Mouse (Mus musculus) embryonic stem cell, embryonic (primary cell): ENCODE measurements around the gene Chd6.

Experiments
- CTCF ChIA-PET, 4 experiments: fragments of 300-600 bp in 2 of 4; fragments of 350-600 bp in 2 of 4; sonication (Branson Sonifier 250); formaldehyde crosslinking; loops; one replicate each; lab custom pipeline; 2022; ENCODE audit warnings: inconsistent platforms in 2 of 4; lab: Charles Lee
- POLR2A ChIA-PET, 4 experiments: fragments of 300-600 bp in 2 of 4; fragments of 350-600 bp in 2 of 4; sonication (Branson Sonifier 250); formaldehyde crosslinking; loops; one replicate each; lab custom pipeline; 2022; ENCODE audit warnings: antibody characterized with exemption in 4 of 4, inconsistent platforms in 1 of 4; lab: Charles Lee

Gene Chd6

DNA sequence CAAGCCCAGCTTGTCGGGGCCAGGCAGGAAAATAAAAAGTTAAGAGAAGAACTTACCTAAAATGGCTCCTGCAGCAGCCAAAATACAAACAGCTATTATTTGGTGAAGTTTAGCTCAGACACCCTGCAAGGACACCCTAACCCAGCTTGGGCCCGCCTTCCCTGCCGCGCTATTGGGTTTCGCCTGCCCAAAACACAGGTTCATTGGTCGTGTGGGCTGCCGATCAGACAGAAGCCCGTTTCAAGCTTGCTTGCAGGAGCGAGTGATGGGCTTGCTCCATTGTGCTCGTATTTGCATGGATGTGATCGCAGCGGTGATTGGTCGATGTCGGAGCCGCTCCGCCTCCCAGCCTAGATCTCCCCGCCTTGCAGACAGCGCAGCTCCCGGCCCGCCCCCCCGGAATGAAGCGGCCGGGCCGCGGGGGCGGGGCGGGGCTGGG is at the start of gene Chd6:
Gene Chd6 (minus strand): TSS at position 143 of the 439 bp plus-strand sequence.
- POLR2A ChIA-PET: interaction anchor here in 3 of 4 experiments (0.5 to 3.2 kb wide), 35 partner anchors 10 to 1942 kb away, joined by 3 to 24 read pairs (median 3); no protein-coding TSS in a partner anchor

DNA sequence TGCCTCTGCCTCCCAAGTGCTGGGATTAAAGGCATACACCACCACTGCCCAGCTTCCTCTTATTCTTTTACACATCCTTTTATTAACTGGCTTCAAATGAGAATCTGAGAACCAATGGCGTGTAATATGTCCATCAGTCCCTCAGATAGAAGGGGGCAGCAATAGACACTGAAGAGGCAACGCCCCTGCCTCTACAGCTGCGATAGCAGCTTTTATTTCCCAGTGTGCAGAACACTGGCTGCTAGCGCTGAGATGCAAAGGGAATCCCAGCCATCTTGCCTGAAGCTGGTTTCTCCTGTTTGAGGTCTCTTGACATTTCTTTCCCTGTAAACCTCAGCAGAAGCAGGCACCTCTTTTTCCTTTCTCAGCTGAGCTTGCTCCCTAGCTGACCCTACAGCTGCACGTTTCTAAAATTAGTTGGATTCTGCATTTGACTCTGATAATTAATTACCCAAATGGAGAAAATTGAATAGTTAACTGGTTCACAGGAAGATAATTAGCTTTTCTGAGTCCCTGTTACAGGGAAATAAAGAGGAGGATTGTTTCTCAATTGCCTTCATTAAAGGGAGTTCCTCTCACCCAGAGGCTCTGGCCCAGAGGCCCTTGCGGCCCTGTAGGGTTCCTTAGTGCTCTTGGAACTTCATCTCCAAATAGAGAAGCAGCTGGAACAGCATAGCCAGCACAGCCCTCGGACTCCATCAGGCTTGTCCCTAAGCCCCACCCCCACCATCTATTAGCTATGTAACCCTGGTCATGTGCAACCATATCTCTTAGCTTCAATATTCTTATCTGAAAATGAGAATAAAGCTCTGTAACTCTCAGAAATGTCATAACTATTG is 41.3 kb upstream of the Chd6 start:
- CTCF ChIA-PET: interaction anchor here in 2 of 4 experiments (0.6 kb wide), 2 partner anchors 206 to 208 kb away, joined by 3 to 4 read pairs; no protein-coding TSS in a partner anchor
- POLR2A ChIA-PET: interaction anchor here in 1 of 4 experiments (1.5 kb wide), 1 partner anchor 41 kb away, joined by 5 read pairs; the partner anchor contains the start of gene Chd6

More for the DNA sequence above, at the start of gene Chd6:
- CTCF ChIA-PET: interaction anchor here in 1 of 4 experiments (0.6 to 1.0 kb wide), 3 partner anchors 12 to 741 kb away, joined by 3 to 4 read pairs (median 4); no protein-coding TSS in a partner anchor

DNA sequence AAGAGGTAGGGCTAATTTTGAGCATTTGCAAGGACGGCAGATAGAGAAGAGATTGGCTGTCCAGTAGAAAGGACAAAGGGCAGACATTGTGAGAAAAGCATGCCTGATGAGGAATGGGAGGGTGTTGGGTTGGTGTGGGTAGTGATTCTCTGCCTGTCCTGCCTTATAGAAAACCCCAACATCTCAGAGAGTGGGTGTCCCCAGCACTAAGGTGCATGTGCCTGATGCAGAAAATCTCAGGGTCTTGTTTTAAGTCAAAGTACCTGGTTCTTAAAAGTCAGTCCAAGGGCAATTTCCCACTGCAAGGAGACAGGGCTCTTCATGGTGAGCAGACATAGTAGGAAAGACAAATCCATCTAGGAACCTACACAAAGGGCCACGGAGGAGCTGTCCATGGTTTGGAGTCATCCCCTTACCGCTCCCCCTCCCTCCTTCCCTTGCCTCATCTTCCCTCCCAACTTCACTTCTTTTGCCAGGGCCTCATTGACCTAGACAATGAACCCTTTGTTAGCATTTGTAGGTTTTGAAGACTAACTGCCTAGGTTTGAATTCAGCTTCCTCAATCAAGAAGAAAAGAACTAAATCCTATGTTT is 39.6 kb upstream of the Chd6 start:
- ChIA-PET CTCF (no interaction called here), POLR2A (interaction anchor here in 2 of 4 experiments (0.6 to 0.8 kb wide), 2 partner anchors 16 to 41 kb away, joined by 3 to 4 read pairs; no protein-coding TSS in a partner anchor)

GRCm38 (mm10) chr2:161147656-161148427 is 39.0 kb upstream of the Chd6 start:
- ChIA-PET CTCF (no interaction called here), POLR2A (interaction anchor here in 3 of 4 experiments (0.6 to 0.8 kb wide), 3 partner anchors 17 to 290 kb away, joined by 3 to 4 read pairs (median 4); no protein-coding TSS in a partner anchor)

- ChIA-PET POLR2A (no interaction called here), CTCF (no interaction called here)
Observed at GRCm38 (mm10) chr2:161144799-161145198, 35.9 kb upstream of the Chd6 start.

DNA sequence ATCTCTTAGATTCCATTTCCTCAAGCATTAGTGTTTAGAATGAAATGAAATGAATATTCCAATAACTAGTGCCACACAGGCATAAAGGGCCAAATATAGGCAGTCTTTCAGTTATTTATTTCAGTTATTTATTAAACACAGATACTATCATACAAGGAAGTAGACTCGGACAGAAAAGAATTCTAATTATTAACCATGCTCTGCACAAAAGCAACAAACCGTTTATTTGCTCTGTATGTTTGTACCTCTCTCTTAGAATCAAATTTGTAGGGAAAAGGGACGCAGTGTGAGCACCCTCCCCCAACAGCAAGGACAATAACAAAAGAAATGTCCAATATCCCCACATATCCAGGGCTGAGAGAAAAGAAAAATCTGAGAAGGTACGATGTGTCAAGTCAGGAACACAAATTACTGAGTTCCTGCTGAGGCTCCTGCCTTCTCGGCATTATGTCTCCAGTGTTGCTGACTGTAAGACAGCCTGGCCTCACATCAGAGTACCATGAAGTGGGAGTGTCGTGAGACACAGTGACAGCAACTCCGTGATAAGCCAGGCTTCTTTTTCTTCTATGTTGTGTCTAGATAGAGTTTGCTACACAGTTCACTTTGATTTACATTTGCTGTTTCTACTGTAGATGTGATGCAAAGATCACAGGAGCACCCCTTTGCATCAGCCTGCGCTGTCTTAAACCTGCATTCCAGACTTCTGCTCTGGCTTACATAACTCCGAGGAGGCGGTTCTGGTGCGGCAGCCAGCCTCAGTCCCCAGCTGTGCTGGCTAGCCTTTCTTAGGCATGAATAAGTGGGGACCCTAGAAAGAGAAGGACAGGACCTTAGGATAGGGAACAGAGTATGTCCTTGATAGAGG is 30.0 kb upstream of the Chd6 start:
- ChIA-PET POLR2A (no interaction called here), CTCF (no interaction called here)

DNA sequence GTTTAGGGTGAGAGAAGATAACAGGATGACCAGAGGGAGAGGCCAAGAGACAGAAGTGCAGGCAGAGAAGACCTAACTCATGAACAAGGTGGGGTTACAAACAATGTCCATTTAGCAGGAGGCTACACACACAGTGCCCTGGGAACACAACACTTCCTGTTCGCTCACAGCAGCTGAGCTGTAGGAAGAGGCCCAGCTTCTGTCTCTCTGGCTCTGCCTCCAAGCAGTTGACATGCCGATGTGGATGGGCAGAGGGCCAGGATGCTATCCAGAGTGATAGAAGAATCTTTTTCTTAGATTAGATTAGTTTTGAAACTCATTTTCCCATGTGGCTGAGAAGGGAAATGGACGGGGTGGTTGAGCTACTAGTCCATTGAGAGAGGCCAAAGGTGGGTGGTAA is 28.1 kb upstream of the Chd6 start:
- POLR2A ChIA-PET: no interaction called here

DNA sequence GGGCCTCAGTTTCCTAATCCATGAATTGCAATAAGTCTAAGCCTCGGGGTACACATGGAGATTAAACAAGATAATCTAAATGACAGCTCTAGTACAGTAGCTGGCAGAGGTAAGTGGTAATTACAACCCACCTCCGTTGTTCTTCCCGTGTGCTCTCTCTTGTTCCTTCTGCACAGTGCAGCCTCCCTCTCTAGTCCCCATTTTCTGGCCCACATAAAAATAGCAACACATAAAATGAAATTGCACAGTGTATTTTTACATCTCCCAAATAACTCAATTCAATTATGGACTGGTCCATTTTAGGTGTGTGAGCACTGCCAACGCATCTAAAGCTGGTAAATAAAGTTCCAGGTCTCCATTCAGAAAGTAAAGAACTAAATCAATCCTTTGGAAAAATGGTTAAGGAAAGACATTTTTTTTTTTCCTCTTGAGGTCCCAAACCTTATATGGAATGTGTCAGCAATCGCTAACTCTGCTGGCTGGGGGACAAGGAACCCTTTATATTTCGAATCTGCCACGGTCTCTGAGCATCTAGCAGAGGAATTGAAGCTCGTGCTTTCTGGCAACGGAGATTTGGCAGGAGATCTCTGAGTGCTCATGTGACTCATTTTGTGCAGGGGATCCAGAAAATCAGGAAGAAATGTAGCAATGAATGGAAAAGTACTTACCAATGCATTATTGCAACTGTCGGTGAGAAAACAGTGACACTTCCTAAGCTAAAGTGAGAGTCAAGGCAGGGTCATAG is 19.7 kb upstream of the Chd6 start:
- ChIA-PET CTCF (no interaction called here), POLR2A (no interaction called here)

More for the DNA sequence above, 28.1 kb upstream of the Chd6 start:
- CTCF ChIA-PET: no interaction called here

GRCm38 (mm10) chr2:161112011-161112410 is 3.1 kb upstream of the Chd6 start:
- CTCF ChIA-PET: no interaction called here
- POLR2A ChIA-PET: no interaction called here

- ChIA-PET CTCF (interaction anchor here in 1 of 4 experiments (0.6 to 1.0 kb wide), 3 partner anchors 12 to 742 kb away, joined by 3 to 4 read pairs (median 4); no protein-coding TSS in a partner anchor), POLR2A (interaction anchor here in 3 of 4 experiments (0.5 to 3.2 kb wide), 30 partner anchors 10 to 1942 kb away, joined by 3 to 24 read pairs (median 3); no protein-coding TSS in a partner anchor)
Observed at GRCm38 (mm10) chr2:161109398-161109821, 535 bp upstream of the Chd6 start.

- POLR2A ChIA-PET: interaction anchor here in 3 of 4 experiments (0.6 to 3.2 kb wide), 36 partner anchors 9 to 1943 kb away, joined by 3 to 24 read pairs (median 4); no protein-coding TSS in a partner anchor
- CTCF ChIA-PET: interaction anchor here in 1 of 4 experiments (0.6 to 1.0 kb wide), 2 partner anchors 11 to 741 kb away, joined by 3 to 4 read pairs; no protein-coding TSS in a partner anchor
Observed at GRCm38 (mm10) chr2:161108085-161108927, 569 bp downstream of the Chd6 start.

DNA sequence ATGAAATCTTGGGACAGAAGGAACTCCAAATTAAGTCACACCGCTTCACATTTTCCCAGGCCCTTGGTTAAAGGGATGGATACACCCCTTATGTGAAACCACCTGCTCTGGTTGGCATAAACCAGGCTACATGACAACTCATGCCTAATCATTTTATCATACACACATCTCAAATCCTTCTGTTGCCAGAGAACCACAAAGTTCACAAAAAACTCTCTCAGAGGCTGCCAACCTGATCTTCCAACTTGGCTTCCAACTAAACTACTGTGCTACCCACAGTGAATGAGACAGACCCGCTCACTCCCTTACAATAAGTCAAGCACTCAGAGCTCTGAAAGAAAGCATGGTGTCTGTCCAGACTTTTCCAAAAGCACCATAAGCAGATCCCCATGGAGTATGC is 1.6 kb downstream of the Chd6 start:
- POLR2A ChIA-PET: interaction anchor here in 1 of 4 experiments (1.0 to 3.2 kb wide), 3 partner anchors 12 to 70 kb away, joined by 4 to 24 read pairs (median 5); no protein-coding TSS in a partner anchor
- CTCF ChIA-PET: no interaction called here

- ChIA-PET CTCF (no interaction called here), POLR2A (no interaction called here)
Observed at GRCm38 (mm10) chr2:161103769-161104168, 5.1 kb downstream of the Chd6 start.

- CTCF ChIA-PET: no interaction called here
- POLR2A ChIA-PET: interaction anchor here in 1 of 4 experiments (1.2 kb wide), 1 partner anchor 8 kb away, joined by 4 read pairs; no protein-coding TSS in a partner anchor
Observed at GRCm38 (mm10) chr2:161102102-161102501, 6.8 kb downstream of the Chd6 start.

GRCm38 (mm10) chr2:161097746-161098145 is 11.1 kb downstream of the Chd6 start:
- ChIA-PET CTCF (interaction anchor here in 1 of 4 experiments (0.6 kb wide), 1 partner anchor 11 kb away, joined by 3 read pairs; the partner anchor contains the start of gene Chd6), POLR2A (interaction anchor here in 1 of 4 experiments (2.7 to 5.5 kb wide), 2 partner anchors 10 to 11 kb away, joined by 10 to 24 read pairs; partner anchors contain the start of gene Chd6)
